Mouse (Mus musculus) embryonic facial prominence, embryonic 14.5 days (tissue): ENCODE measurements around the gene Map4k5. TPM values are rescaled to one million over a fixed set of nuclear protein-coding genes. Genes with fewer than 3 reads are reported as not detected.
A peak's percentile ranks its signal among the peaks of the same experiment; 100 is the strongest.

Experiments
- ATAC-seq: fragments of 200-750 bp; cut with Nextera tagmentation; 2 replicates; pipeline ENCODE4 v1.8.0; 2017; ENCODE audit warnings: low read depth, moderate number of reproducible peaks, moderate TSS enrichment
- DNase-seq: peaks from one replicate; pipeline ENCODE4 v3.0.0-alpha.2; 2015; ENCODE audit warnings: low spot score
- H3K27ac ChIP-seq: fragments of 300-500 bp; sonication (generic); replicated peaks from 2 replicates; pipeline ENCODE4 v1.5.1; 2014; ENCODE audit warnings: low read depth, mild to moderate bottlenecking, low read length, moderate library complexity
- H3K27me3 ChIP-seq: fragments of 300-500 bp; sonication (generic); replicated peaks from 2 replicates; pipeline ENCODE4 v1.6.1; 2014; ENCODE audit warnings: low read length; ENCODE audit not compliant: control insufficient read depth, insufficient read depth
- H3K36me3 ChIP-seq: fragments of 300-500 bp; sonication (generic); 2 replicates; pipeline ENCODE4 v1.6.1; 2014; ENCODE audit warnings: low read length, mixed read lengths; ENCODE audit not compliant: control insufficient read depth, insufficient read depth
- H3K4me1 ChIP-seq: fragments of 300-500 bp; sonication (generic); 2 replicates; pipeline ENCODE4 v1.6.1; 2014; ENCODE audit warnings: antibody characterized with exemption, low read length; ENCODE audit not compliant: control insufficient read depth, insufficient read depth
- H3K4me2 ChIP-seq: fragments of 300-500 bp; sonication (generic); 2 replicates; pipeline ENCODE4 v1.6.1; 2014; ENCODE audit warnings: low read depth, mild to moderate bottlenecking, low read length, moderate library complexity, mixed read lengths
- H3K4me3 ChIP-seq: fragments of 300-500 bp; sonication (generic); 2 replicates; pipeline ENCODE4 v1.5.1; 2014; ENCODE audit warnings: low read depth, mild to moderate bottlenecking, low read length
- H3K9ac ChIP-seq: fragments of 300-500 bp; sonication (generic); 2 replicates; pipeline ENCODE4 v1.6.1; 2014; ENCODE audit warnings: low read depth, mild to moderate bottlenecking, low read length, moderate library complexity, mixed read lengths
- H3K9me3 ChIP-seq: fragments of 300-500 bp; sonication (generic); 2 replicates; pipeline ENCODE4 v1.6.1; 2016; ENCODE audit warnings: low read length; ENCODE audit not compliant: control insufficient read depth
- WGBS: fragments of 180-500 bp; shearing (Covaris S2); extraction: QIAGEN DNeasy Blood & Tissue Kit; methylation state at CpG from one replicate; pipeline ENCODE4 v1.1.7; 2014; 5-methylcytosine and 5-hydroxymethylcytosine counted together
- polyA plus RNA-seq: library from polyadenylated mRNA; unstranded; fragments of >200 nt; fragmentation: Nextera tagmentation; extraction: Ambion mirVana; gene quantifications from 2 replicates; pipeline ENCODE4 v1.2.1, GENCODE M21; 2014

Map4k5 gene
- 45.2 and 48.9 TPM in 2 replicates for polyA plus RNA-seq

DNA sequence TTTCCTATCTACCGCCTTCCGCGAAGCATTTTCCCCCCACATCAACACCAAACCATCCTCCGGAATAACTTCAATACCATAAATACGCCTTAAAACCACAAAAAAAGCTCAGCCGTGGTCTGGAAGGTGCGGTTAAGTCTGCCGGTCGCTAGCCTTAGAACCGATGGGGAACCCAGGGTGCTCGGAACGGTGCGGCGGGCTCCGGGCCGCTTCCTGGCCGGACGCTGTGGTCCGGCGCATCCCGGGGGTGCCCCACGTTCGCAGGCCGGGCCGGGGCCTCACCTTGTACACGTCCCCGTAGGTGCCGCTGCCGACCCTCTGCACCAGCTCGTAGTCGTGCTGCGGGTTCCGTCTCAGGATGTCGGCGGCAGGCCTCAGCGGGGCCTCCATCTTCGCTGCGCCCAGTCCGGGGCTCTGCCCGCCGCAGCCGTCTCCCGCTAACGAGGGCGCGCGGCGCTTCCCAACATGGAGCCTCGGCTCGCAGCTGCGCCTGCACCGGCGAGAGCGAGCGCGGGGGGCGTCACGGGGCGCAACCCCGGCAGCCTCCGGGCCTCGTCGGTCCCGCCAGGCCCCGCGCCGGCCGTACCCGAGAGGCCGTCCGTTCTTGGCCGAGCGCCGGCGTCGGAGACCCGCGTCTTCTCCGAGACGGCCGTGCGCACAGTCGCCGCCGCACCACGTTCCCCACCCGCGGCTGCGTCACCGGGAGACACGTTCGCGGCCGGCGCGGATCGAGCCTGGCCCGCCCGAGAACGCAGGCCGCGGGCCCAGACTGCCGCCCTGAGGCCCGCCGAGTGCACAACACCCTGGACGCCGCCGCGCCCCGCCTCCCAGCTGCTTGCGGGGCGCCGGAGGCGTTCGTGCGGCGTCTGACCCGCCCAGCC, at the start of gene Map4k5, which contains the start of gene Atl1:
Gene Map4k5, minus strand, starts transcription at position 830 of the 881 bp plus-strand sequence.
Gene Atl1, plus strand, starts transcription at position 244 of the 881 bp plus-strand sequence.
- peak; percentile 94 for DNase-seq
- ATAC-seq, result peak; percentile 95

DNA sequence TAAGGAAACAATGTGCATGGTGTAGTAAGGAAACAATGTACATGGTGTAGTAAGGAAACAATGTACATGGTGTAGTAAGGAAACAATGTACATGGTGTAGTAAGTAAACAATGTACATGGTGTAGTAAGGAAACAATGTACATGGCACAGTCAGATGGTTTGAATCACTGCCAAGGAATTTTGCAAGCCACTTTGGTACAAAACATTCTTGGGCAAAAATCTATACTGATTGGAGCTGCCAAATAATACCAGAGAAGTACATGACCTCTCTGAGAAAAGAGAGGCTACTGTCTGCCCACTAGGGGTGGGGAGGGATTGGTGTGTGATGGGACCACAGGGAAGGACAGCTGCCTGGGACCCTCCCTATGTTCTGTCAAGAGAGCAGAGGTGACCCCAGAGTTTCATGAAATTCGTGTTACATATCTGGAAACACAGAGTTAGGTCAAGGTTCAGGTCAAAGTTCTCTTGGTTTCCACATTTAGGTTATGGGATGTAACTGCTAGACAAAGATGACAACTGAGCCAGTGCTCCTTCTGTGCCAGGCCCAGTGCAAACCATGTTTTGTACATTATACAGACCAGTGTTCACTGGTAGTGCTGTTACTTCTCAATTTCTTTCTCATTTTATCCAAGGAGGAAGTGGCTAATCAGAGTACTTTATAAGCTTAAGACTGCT, 48.8 kb upstream of the Map4k5 start:
- DNase-seq (no peak), ATAC-seq (no peak)
- Histone ChIP-seq H3K9me3 (no peaks in the 10 kb centered on the region), H3K4me2 (no peak overlapping the region), H3K4me3 (no peak overlapping the region), H3K36me3 (no peaks in the 10 kb centered on the region), H3K9ac (no peak overlapping the region), H3K27ac (no peak overlapping the region), H3K4me1 (no peaks in the 10 kb centered on the region), H3K27me3 (no peaks in the 10 kb centered on the region)
- 50% methylated on average over 1 of the region's 1 CpGs for WGBS

More for the DNA sequence above, at the start of gene Map4k5, which contains the start of gene Atl1:
- H3K4me3 ChIP-seq, result peak within 1 kb of the TSS; percentile 93
- no peaks in the 10 kb centered on the region for H3K36me3 ChIP-seq
- no peaks in the 10 kb centered on the region for H3K27me3 ChIP-seq
- H3K9ac ChIP-seq, result peak within 1 kb of the TSS; percentile 99
- under 1% methylated on average over 47 of the region's 118 CpGs for WGBS
- peaks cover 23% of the 10 kb centered on the region for H3K4me1 ChIP-seq
- H3K9me3 ChIP-seq, result no peaks in the 10 kb centered on the region
- peak within 1 kb of the TSS; percentile 63 for H3K4me2 ChIP-seq
- peak within 1 kb of the TSS; percentile 94 for H3K27ac ChIP-seq

DNA sequence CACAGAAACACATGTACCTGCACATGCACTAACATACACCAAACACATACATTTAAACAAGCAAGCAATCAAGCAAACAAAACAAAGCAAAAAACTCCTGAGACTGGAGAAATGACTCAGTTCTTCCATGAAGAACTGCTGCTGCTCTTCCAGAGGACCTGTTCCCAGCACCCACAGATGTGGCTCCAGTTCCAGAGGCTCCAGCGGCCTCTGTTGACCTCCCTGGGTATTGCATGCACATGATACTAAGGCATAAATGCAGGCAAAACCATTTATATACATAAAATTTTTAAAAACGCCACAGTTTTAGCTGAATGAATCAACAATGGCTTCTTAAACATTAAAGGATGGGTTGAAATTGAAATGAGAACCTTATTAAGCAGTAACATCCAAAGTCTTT, 46.3 kb upstream of the Map4k5 start:
- 53% methylated on average over 2 of the region's 2 CpGs for WGBS
- H3K4me1 ChIP-seq, result no peaks in the 10 kb centered on the region
- DNase-seq (no peak), ATAC-seq (no peak)
- H3K4me2 ChIP-seq, result no peak overlapping the region
- no peaks in the 10 kb centered on the region for H3K9me3 ChIP-seq
- H3K4me3 ChIP-seq, result no peak overlapping the region
- H3K27me3 ChIP-seq, result no peaks in the 10 kb centered on the region
- no peak overlapping the region for H3K9ac ChIP-seq
- no peaks in the 10 kb centered on the region for H3K36me3 ChIP-seq
- H3K27ac ChIP-seq, result no peak overlapping the region

DNA sequence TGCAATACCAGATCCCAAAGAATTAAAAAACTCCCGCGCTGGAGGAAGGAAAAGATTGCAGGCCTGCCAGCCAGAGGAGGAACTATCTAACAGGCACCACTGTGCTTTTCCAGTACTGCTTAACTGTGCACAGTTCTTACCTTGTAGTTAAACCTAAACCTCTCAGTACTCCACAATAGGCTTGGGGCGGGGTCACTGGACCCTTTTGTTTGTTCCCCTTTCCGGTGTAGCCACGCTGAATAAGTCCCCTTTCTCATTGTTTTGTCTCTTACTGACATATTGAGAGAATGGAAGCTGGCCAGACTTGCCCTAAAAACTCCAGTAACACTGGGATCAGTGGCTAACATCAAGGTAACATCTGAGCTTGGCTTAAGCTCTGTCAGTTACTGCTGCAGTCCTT, 44.7 kb upstream of the Map4k5 start:
- no peak overlapping the region for H3K27ac ChIP-seq
- H3K27me3 ChIP-seq, result no peaks in the 10 kb centered on the region
- H3K9me3 ChIP-seq, result no peaks in the 10 kb centered on the region
- H3K9ac ChIP-seq, result no peak overlapping the region
- ATAC-seq, result no peak
- H3K36me3 ChIP-seq, result no peaks in the 10 kb centered on the region
- H3K4me3 ChIP-seq, result no peak overlapping the region
- WGBS, result 85% methylated on average over 5 of the region's 5 CpGs
- no peak overlapping the region for H3K4me2 ChIP-seq
- no peak for DNase-seq
- no peaks in the 10 kb centered on the region for H3K4me1 ChIP-seq

DNA sequence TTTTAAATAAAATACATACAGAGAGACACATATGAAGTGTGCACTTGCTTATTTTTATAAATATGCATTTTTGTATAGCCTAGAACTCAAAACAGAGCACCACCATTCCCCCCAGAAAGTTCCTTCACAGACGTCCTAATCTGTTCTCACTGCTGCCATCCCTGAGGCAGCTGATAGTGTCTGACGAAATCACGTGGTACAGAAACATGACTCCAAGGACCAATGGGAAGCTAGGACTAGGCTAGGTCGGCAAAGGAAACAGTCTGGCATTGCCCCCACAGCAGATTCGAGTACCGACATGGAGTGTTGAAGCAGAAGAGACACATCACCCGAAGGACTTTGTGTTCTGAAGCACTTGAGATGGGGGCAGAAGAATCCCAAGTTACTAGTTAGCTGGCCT, 33.7 kb upstream of the Map4k5 start:
- no peak overlapping the region for H3K9ac ChIP-seq
- no peaks in the 10 kb centered on the region for H3K27me3 ChIP-seq
- DNase-seq, result no peak
- no peaks in the 10 kb centered on the region for H3K4me1 ChIP-seq
- WGBS, result 52% methylated on average over 7 of the region's 7 CpGs
- no peaks in the 10 kb centered on the region for H3K36me3 ChIP-seq
- H3K27ac ChIP-seq, result no peak overlapping the region
- H3K9me3 ChIP-seq, result no peaks in the 10 kb centered on the region
- ATAC-seq, result no peak
- no peak overlapping the region for H3K4me2 ChIP-seq
- H3K4me3 ChIP-seq, result no peak overlapping the region

DNA sequence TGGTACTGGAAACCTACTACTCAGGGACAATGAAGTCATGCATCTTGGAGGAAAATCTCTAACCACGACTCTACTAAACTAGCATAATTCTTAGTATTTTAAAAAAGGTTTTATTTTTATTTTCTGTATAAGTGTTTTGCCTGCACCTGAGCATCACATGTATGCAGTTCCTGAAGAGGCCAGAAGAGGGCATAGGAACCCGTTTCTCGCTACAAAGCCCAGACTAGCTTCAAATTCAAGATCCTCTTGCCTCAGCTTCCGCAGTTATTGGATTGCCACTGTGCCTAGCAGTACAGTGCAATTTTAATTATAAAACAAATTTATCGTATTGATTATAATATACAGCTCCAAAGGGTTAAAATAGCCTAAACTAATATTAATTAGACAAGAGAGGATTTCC, 31.0 kb upstream of the Map4k5 start:
- H3K4me1 ChIP-seq, result no peaks in the 10 kb centered on the region
- ATAC-seq (no peak), DNase-seq (peak; percentile 50)
- H3K27me3 ChIP-seq, result no peaks in the 10 kb centered on the region
- no peaks in the 10 kb centered on the region for H3K9me3 ChIP-seq
- H3K36me3 ChIP-seq, result no peaks in the 10 kb centered on the region
- no peak overlapping the region for H3K9ac ChIP-seq
- H3K4me3 ChIP-seq, result no peak overlapping the region
- no peak overlapping the region for H3K27ac ChIP-seq
- no peak overlapping the region for H3K4me2 ChIP-seq
- 12% methylated on average over 5 of the region's 5 CpGs for WGBS

DNA sequence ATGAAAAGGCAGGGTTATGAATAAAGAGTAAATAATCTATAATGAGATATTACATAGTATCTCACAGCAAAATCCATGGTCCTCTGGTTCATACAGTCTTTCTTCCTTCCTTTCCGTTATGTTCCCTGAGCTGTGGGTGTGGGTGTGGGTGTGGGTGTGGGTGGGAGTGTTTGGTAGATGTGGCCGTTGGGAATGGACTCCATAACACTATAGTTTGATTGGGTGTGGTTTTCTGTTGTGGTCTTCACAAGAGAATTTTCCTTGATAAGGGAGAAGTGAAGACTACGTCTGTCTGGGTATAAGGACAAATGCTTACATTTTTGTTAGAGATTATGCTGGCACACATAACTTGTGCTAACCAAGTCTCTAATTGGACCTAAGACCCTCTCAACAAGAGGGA, 30.6 kb upstream of the Map4k5 start:
- no peak overlapping the region for H3K9ac ChIP-seq
- no peaks in the 10 kb centered on the region for H3K4me1 ChIP-seq
- no peak overlapping the region for H3K27ac ChIP-seq
- ATAC-seq (no peak), DNase-seq (no peak)
- no peak overlapping the region for H3K4me2 ChIP-seq
- no peaks in the 10 kb centered on the region for H3K27me3 ChIP-seq
- H3K9me3 ChIP-seq, result no peaks in the 10 kb centered on the region
- H3K36me3 ChIP-seq, result no peaks in the 10 kb centered on the region
- H3K4me3 ChIP-seq, result no peak overlapping the region
- WGBS, result 58% methylated on average over 3 of the region's 3 CpGs

DNA sequence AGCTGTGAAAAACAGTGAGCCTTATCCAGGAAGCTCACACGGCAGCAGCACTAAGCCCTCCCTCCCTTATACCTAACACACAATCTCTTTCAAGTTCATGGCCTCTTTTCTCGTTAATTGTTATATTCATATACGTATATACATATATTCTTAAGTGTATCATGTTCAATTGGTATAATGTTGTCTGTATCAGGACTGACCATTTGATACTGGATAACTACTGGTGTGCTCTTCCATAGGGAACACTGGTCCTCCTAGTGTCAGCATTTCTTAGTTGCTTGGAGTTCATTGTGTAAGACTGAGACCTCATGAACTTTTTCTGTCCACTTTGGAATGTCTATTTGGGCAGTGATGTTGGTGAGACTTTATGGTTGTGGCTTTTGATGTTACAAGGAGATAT, 30.1 kb upstream of the Map4k5 start:
- H3K27ac ChIP-seq, result no peak overlapping the region
- H3K4me3 ChIP-seq, result no peak overlapping the region
- H3K4me2 ChIP-seq, result no peak overlapping the region
- no peaks in the 10 kb centered on the region for H3K36me3 ChIP-seq
- H3K4me1 ChIP-seq, result no peaks in the 10 kb centered on the region
- ATAC-seq (no peak), DNase-seq (no peak)
- H3K27me3 ChIP-seq, result no peaks in the 10 kb centered on the region
- no peaks in the 10 kb centered on the region for H3K9me3 ChIP-seq
- no peak overlapping the region for H3K9ac ChIP-seq
- WGBS, result 80% methylated on average over 3 of the region's 3 CpGs
